Mouse (Mus musculus) neutrophil, adult 5-6 weeks (primary cell): ENCODE measurements around the gene Rpl36al. TPM values are rescaled to one million over a fixed set of nuclear protein-coding genes. Genes with fewer than 3 reads are reported as not detected.
A peak's percentile ranks its signal among the peaks of the same experiment; 100 is the strongest.

Experiments used
- ATAC-seq: fragments of 151-379, 151-347 bp; 2 replicates; pipeline ENCODE4 v1.8.0; 2017; ENCODE audit warnings: mild to moderate bottlenecking, moderate TSS enrichment; ENCODE audit not compliant: insufficient number of reproducible peaks, poor library complexity, low FRiP score, severe bottlenecking; ENCODE audit errors: extremely low read depth
- total RNA-seq: library from RNA; stranded (forward); fragments of 200-1000 nt; gene quantifications from 2 replicates; pipeline ENCODE4 v1.2.3, GENCODE M21; 2017

Gene Rpl36al
- 301 and 317 TPM in 2 replicates for total RNA-seq

DNA sequence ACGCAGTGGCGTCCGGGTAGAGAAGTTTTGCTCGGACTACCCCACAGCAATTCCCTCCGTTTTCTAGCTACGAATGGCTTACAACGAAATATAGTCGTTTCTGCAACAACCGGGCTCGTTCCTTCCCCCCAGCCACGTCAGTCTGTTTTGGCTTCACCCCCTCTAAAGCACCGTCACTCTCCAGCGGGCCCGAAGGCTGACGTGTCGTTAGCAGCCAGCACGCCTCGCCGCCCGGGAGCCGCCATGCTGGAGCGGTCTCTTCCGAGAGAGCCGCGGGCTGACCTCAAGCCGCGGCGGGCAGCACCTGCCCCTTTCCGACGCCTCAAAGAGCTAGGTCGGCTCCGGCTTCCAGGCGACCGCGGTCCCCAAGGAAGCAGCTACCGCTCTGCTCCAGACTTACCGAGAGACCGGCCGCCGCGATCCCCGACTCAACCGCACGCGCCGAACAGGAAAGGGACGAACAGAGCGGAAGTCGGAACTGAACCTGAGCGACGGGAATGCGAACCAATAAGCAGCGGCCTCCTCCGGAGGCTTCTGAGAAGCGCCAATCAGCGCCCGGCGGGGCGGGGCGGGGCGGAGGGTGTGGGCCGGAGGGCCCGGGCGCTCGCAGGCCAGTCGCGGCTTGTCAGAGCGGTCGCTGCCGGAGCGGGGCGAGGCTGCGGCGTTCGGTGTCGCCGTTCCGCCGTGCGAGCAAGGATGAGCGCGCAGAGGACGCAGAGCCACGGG, at the start of gene Rpl36al, which contains the start of gene Mgat2:
Rpl36al (minus strand) TSS at position 501 of the 726 bp plus-strand sequence.
Mgat2 (plus strand) TSS at position 575 of the 726 bp plus-strand sequence.
- peak; percentile 94 for ATAC-seq

DNA sequence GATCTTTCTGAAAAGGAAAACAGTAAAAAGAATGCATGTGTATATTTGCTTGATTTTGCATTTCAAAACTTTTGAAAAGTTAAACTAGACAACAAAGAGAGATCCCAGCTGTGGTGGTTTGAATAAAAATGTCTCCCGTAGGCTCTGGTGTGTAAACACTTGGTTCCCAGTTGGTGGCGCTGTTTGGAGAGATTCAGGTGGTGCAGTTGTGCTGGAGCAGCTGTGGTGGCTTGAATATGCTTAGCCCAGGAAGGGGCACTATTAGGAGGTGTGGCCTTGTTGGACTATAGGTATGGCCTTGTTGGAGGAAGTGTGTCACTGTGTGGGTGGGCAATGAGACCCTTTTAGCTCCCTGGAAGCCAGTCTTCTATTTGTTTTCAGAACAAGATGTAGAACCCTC, 45.4 kb upstream of the Rpl36al start:
- ATAC-seq: peak; percentile 46

DNA sequence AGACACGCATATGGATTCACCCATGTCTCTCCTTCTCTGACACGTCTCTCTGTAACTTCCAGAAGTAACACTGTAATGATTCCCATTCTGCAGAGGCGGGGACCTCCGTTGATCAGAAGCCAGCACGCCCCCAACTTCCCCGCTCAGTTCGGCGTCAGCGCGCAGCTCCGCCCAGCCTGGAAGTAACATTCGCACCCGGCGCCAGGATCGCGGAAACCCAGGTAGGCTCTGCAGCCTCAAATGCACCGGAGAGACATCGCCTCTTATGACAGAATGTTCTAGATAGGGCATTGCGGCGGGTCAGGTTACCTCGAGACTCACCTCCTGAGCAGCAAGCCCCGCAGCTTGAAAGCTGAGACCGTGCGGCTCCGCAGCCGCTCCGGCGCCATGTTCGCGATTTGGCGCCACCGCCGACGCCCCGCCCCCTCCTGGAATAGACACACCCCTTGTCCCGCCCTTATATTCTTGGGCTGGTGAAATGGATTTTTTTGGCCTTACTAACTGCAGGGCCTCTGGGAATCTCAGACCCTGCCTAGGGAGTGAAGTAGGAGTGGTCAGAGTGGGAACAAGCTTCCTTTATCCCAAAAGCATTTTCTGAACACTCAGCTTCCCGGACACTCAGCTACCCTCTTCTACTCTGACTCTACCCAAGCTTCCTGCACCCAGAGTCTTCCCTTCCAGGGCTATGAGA, 44.0 kb upstream of the Rpl36al start, which contains the start of gene Pole2:
Pole2 (minus strand) TSS at position 420 of the 691 bp plus-strand sequence.
- peak; percentile 70 for ATAC-seq

DNA sequence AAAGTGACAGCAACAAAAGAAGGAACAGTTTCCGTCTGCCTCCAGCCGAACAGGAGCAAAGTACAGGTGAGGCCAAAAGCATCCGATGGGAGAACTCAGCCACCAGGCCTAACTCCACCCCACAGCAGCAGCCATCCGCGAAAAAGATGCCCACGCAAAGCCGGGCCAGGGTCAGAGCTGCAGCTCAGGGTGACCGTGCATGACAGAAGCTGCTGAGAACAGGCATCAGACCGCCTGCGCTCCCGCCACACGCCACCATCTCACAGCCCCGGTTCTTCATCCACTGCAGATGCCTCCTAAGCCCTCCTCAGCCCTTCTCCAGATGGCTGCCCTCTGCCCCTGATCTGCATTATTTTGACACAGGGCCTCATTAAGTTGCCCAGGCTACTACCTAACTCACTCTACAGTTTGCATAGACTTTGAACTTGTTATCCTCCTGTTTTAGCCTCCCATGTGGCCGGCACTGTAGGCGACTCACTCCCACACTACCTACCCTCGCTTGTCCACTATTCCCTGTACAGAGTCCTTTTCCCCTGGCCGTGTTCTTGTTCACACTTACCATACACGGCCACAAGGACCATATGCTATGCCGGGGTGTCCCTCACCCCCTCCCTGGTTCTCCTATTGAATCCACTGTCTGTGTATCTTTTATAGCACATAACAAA, 36.9 kb upstream of the Rpl36al start:
- ATAC-seq: no peak

DNA sequence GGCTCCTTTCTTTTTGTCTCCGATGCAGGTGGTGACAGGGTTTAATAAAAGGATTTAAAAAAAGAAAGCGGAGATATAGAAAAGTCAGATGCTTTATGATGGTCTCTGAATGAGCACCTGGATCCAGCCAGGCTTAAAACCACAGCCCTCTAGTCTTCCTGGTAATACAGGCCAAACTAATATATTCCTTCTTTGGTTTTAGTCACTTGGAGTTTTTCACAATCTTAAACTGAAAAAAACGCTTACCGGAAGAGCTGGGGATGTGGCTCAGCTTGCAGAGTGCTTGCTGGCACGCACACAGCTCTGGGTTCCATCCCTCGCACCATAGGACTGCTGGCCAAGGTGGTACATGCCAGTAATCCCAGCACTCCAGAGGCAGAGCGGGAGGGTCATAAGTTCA, 32.7 kb upstream of the Rpl36al start:
- no peak for ATAC-seq

DNA sequence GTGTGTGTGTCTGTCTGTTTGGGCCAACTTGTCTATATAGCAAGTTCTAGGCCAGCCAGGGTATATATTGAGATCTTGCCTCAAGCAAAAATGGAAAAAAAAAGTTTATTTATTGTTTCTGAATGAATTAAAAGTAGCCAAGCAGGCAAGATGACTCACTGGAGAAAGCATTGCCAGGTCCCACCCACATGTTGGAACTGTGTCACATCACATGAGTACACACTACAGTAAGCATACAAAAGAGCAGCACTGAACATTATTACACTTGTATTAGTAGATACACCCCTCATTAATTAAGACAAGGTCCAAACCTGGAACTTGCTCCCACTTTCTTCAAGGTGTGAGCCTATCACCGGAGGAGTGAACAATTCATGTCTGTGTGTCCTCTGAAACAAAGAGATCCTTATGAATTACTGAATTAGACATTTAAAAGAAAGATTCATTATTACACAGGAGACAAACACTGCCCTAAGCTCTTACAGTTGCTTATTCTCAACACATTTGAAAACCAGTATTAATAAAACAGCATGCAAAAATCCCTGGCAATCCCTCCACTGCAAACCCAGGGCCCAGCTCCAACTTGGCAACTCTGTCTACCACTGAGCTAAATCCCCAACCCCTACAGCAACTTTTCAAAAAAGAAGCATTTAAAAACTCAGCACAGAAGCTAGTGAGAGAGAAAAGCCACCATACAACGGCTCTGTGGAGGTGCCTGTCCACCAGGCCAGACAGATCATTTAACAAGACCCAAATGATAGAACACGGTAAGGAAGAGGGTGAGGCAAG, 31.3 kb upstream of the Rpl36al start:
- ATAC-seq: no peak

DNA sequence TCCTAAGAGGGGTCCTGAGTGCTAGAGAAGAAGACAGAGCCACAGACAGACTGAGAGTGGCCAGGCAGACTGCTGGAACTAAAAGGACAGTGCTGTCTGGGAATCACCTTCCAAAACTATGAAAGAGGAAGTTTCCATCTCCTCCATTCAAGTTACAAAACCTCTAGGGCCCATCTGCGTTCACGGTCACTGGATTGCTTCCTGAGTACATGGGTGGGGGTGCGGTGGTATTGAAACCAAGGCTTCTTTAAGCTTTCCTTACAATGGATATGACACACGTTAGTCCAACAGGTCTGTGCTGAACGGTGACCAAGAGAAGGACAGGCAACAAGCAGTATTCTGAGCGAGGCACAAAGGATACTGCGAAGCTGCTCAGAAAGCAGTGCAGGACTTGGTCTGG, 30.5 kb upstream of the Rpl36al start:
- no peak for ATAC-seq

DNA sequence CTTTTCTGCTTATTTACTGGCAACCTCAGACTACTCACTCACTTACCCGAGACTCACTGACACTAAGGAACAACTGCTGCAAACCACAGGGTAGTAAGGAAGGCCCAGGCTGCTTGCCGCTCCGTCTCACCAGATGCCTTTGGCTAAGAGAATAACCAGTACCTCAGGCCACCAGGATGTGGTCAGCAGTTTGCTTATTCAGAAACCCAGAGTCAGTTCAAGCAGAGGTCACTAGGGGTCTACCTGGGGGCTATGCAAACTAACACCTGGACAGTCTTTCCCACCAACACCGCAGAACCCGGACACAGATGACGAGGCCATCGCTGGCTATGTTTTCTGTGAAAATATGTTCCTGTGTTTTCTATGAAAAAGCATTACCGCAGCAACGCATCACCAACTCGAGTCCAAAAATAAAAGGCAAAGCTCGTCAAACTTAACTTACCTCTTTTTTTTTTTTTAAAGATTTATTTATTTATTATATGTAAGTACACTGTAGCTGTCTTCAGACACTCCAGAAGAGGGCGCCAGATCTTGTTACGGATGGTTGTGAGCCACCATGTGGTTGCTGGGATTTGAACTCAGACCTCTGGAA, 29.4 kb upstream of the Rpl36al start:
- no peak for ATAC-seq

DNA sequence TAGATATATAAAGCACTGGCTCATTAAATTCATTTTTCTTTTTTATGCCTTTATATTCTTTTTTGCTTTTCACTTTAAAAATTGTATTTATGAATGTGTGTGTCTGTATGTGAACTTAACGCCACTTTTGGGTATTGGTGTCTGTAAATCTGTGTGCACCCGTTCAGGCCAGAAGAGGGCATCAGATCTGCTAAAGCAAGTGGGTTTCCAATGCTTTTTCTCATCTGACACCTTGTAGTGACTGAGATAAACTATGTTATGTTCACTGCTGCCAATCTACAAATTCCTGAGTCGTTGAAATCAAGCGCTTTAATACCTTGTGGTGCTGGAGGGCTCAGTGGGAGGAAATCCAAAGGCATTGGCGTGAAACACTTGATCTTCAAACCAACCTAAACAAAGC, 27.2 kb upstream of the Rpl36al start:
- ATAC-seq: no peak

DNA sequence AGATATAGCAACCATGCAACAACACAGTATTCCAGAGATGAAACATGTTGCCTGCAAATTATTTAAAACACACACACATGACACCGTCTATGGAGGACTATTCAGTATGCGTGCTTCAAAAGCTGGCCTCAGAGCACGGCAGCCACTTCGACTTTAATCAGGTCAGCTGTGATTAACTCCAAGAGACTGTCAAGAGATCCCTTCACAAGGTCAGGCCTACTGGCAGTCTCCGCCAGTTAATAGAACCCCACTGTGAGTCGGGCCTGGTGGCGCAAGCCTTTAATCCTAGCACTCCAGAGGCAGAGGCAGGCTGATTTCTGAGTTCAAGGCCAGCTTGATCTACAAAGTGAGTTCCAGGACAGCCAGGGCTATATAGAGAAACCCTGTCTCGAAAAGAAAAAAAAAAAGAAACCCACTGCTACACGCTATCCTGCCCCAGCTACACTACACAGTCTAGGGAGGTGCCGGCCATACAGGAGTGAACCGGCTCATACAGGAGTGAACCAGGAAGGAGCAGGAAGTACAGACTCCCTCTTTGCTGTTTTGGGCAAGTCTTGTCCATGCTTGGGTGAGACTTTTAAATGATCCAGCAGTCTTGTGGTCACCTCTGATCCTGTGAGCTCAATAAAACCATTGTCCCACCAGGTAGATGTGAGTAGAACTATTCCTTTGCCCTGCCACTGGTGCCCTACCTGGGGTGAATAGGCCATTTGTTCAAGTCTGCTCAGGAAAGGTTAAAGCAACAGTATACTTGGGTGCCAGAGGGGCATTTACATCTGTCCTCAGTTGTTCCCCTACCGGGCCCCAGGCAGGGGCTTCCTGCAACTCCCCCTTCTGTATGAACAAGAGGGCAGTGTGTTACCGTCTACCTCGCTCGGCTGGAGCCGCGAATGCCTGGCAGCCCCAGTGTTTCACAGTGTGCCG, 26.4 kb upstream of the Rpl36al start:
- no peak for ATAC-seq

DNA sequence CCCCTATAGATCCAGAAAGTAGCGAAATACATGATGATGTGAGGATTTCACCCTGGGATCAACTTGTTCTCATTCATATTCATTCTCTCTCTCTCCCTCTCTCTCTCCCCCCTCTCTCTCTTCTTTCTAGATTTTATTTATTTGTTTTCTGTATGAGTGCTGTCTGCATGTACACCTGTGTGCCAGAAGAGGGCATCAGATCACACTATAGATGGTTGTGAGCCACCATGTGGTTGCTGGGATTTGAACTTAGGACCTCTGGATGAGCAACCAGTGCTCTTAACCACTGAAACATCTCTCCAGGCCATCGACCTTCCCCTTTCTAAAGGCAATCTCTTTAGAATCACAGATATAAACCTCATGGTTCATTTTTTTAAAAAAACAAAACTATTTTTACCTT, 24.6 kb upstream of the Rpl36al start:
- no peak for ATAC-seq

DNA sequence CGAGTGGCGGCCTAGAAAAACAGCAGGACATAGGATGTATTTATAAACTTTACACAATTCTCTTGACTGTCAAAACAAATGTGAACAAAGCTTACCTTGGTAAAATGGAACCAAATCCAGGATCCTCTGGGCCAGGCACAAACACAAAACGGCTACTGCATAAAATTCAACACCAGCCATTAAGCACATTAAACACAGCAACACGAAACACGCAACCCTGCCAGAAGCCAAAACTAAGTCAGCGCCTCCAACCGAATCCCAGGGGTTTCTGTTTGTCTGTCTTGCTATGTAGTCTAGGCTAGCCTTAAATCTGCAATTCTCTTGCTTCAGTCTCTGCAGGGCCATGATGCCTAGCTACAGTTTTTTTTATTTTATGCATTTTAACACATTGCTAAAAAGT, 24.0 kb upstream of the Rpl36al start:
- ATAC-seq: no peak

DNA sequence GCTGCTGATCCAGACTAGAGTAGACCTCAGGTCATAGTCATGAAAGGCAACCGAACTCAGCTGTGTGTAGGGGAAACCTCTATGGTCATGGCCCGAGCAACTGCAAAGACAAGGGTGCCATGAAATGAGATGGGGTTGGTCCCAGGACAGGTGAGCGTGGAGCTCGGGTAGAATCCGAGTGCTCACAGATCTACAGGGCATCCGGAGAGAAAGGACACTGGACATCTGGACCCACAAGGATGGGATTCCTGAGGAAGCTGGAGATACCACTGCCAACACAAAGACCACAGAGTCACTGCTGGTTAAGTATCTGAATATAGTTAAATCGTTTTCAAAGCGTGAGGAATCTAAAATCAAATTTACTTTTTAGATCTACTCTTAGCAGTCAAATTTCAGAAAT, 23.5 kb upstream of the Rpl36al start:
- no peak for ATAC-seq

DNA sequence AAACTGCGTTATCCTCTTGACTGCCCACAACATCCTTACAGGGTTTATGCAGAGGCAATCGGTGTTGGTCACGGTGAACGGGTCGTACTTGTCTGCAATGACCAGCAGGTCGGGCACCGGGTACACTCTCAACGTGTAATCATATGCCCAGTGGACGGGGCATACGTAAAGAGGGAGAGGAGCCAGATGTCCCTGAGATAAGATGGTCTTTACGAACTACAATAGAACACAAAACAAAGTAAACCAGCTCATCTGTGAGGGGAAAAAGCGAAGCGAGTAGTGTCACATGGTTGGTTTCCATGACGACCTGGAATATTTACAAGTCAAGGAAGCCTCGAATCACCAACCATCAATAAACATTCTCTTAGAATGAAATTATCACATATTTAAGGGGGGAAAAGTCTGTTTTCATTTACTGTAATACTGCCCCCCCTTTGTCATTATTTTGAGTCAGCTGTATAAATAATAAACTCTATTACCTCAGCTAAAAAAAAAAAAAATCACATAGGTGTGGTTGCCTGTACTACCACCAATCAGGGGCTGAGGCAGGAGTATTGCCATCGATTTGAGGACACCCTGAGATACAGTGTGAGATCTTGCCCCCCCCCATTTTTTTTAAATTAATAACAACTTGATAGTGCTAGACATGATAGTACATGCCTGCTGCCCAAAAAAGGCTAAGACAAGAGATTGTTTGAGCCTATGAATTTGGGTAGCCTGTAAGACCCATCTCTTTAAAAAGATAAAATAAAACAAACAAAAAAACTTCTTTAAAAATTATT, 20.4 kb upstream of the Rpl36al start, which contains the start of gene Gm49384:
Gm49384 (minus strand) TSS at position 216 of the 782 bp plus-strand sequence.
- no peak for ATAC-seq

DNA sequence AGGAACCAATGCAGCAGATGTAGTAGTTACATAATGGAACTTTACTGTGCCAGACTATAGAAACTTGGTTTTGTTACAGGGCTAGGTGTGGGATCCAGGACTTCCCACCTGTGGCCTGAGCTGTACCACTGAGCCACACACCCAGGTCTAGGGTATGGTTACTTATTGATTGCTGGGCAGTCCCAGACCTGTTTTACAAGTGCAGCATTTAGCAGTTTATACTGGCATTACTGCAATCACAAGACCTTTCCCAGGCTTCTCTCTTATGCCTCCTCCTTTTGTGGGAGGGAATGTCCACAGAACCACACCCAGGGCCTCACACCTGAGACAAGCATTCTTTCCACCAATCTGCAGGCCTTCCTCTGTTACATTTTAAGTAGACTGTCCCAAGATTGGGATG, 15.1 kb upstream of the Rpl36al start:
- no peak for ATAC-seq

DNA sequence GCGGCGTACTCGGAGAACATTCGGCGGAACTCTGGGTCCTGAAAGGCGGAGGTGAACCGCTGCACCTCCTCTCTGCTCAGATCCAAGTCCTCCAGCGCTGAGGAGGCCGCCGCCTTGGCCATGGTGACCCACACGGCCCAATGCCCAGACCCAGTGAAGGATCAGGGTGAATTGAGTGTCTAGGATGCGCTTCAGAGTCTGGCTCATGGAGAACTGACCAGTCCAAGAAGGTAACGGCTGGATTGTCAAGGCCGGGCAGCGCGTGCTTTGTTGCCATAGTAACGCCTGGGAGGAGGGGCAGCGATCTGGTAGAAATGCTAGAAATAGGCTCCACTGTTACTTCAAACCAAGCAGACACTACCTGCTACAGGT, 14.3 kb upstream of the Rpl36al start, which contains the start of gene Dnaaf2:
Dnaaf2 (minus strand) TSS at position 266 of the 372 bp plus-strand sequence.
- ATAC-seq: 0 out of 2 replicates have a peak, but pooled peaks have one; percentile 7
